Mouse (Mus musculus) spleen, postnatal 0 days (tissue): Measurements from ENCODE around the gene Zfp324. TPM values are rescaled to one million over a fixed set of nuclear protein-coding genes. Genes with fewer than 3 reads are reported as not detected.

ENCODE experiments used
- polyA plus RNA-seq: library from polyadenylated mRNA; unstranded; fragments of >200 nt; fragmentation: Nextera tagmentation; extraction: Ambion mirVana; gene quantifications from 2 replicates; pipeline ENCODE4 v1.2.1, GENCODE M21; 2015

Gene Zfp324
- polyA plus RNA-seq, result 3.1 and 3.2 TPM in 2 replicates

GRCm38 (mm10) chr7:12965678-12966091 is at the start of gene Zfp324:
Gene Zfp324, plus strand, starts transcription at chr7:12965838.

GRCm38 (mm10) chr7:12921705-12922465 is 43.8 kb upstream of the Zfp324 start, which contains the start of gene Rps5:
Gene Rps5, plus strand, starts transcription at chr7:12922290.

GRCm38 (mm10) chr7:12927191-12927680 is 38.4 kb upstream of the Zfp324 start, which contains the start of gene Rnf225:
Gene Rnf225, plus strand, starts transcription at chr7:12927416.

GRCm38 (mm10) chr7:12977682-12978389 is 12.2 kb downstream of the Zfp324 start, which contains the start of gene Zfp446:
Gene Zfp446, plus strand, starts transcription at chr7:12977848.

GRCm38 (mm10) chr7:12998053-12998452 is 32.4 kb downstream of the Zfp324 start, which contains the start of gene Slc27a5:
Gene Slc27a5, minus strand, starts transcription at chr7:12998192.

GRCm38 (mm10) chr7:12998851-12999250 is 33.2 kb downstream of the Zfp324 start, which contains the start of gene Trim28:
Gene Trim28, plus strand, starts transcription at chr7:12999114.

GRCm38 (mm10) chr7:13010005-13010908 is 44.6 kb downstream of the Zfp324 start, which contains the start of gene Zbtb45:
Gene Zbtb45, minus strand, starts transcription at chr7:13010034.

Other genes with a start within 250 kb of the Zfp324 start
- gene Vmn2r56, start 230.8 kb upstream of the Zfp324 start, polyA plus RNA-seq, result not detected in 2 replicates
- 0.49 and 0.86 TPM in 2 replicates for gene Zscan18, start 162.2 kb upstream of the Zfp324 start, polyA plus RNA-seq
- 5.1 and 5.9 TPM in 2 replicates for gene Zfp329, start 147.0 kb upstream of the Zfp324 start, polyA plus RNA-seq
- 13.2 and 14.4 TPM in 2 replicates for gene Zfp110, start 131.1 kb upstream of the Zfp324 start, polyA plus RNA-seq
- 0.88 and 1.4 TPM in 2 replicates for gene Zfp128, start 84.7 kb upstream of the Zfp324 start, polyA plus RNA-seq
- 3.8 and 4.0 TPM in 2 replicates for gene Zscan22, start 68.0 kb upstream of the Zfp324 start, polyA plus RNA-seq
- 1,111 and 1,114 TPM in 2 replicates for gene Rps5, start 43.5 kb upstream of the Zfp324 start, polyA plus RNA-seq
- 0.06 and 0.12 TPM in 2 replicates for gene Rnf225, start 38.4 kb upstream of the Zfp324 start, polyA plus RNA-seq
- gene Zfp446, start 12.0 kb downstream of the Zfp324 start, polyA plus RNA-seq, result 2.8 and 3.1 TPM in 2 replicates
- gene Slc27a5, start 32.4 kb downstream of the Zfp324 start, polyA plus RNA-seq, result 0.08 TPM in 1 of 2 replicates, not detected in the other
- gene Trim28, start 33.3 kb downstream of the Zfp324 start, polyA plus RNA-seq, result 127 and 136 TPM in 2 replicates
- gene Zbtb45, start 44.2 kb downstream of the Zfp324 start, polyA plus RNA-seq, result 13.7 and 13.9 TPM in 2 replicates
- 158 and 162 TPM in 2 replicates for gene Chmp2a, start 69.0 kb downstream of the Zfp324 start, polyA plus RNA-seq
- 75.4 and 75.6 TPM in 2 replicates for gene Ube2m, start 72.4 kb downstream of the Zfp324 start, polyA plus RNA-seq
- 0.36 and 1.1 TPM in 2 replicates for gene Mzf1, start 88.9 kb downstream of the Zfp324 start, polyA plus RNA-seq
- gene Vmn1r85, start 129.3 kb downstream of the Zfp324 start, polyA plus RNA-seq, result not detected in 2 replicates
- not detected in 2 replicates for gene Vmn1r86, start 154.1 kb downstream of the Zfp324 start, polyA plus RNA-seq
- not detected in 2 replicates for gene Vmn1r87, start 174.3 kb downstream of the Zfp324 start, polyA plus RNA-seq
- gene Vmn1r88, start 193.7 kb downstream of the Zfp324 start, polyA plus RNA-seq, result 0.04 TPM in 1 of 2 replicates, not detected in the other
- not detected in 2 replicates for gene Vmn1r89, start 247.2 kb downstream of the Zfp324 start, polyA plus RNA-seq